Mouse (Mus musculus) liver, postnatal 0 days (tissue): Measurements from ENCODE around the gene Slfnl1.

ENCODE experiments used
- CTCF ChIP-seq: sonication (generic); IDR thresholded peaks from 2 replicates; pipeline ENCODE4 v1.5.1; 2016; ENCODE audit warnings: antibody characterized with exemption, low read depth
- EP300 ChIP-seq: IDR thresholded peaks from 2 replicates; pipeline ENCODE4 v1.6.1; 2016; ENCODE audit warnings: antibody characterized with exemption, low read depth, mild to moderate bottlenecking

- TF ChIP-seq CTCF = no peak
- no peak for TF ChIP-seq EP300
Observed at GRCm38 (mm10) chr4:120580894-120581293, 48.9 kb downstream of the Slfnl1 start.
